Mouse (Mus musculus) MN1 (cell line): Measurements from ENCODE around the gene Fam69a.
"Not testable (repeated sequence)": the region's sequence is repeated elsewhere in the genome, so short reads cannot be mapped to it uniquely, and the experiment has no call there.

Experiments
- DNase-seq: peaks from one replicate; pipeline ENCODE4 v3.0.0-alpha.2; 2016; ENCODE audit warnings: low spot score

Gene Fam69a

GRCm38 (mm10) chr5:107904325-107904724 is 82.6 kb downstream of the Fam69a start:
- no peak for DNase-seq

- peak; percentile 27 for DNase-seq
Observed at GRCm38 (mm10) chr5:107901014-107901615, 85.8 kb downstream of the Fam69a start.

DNA sequence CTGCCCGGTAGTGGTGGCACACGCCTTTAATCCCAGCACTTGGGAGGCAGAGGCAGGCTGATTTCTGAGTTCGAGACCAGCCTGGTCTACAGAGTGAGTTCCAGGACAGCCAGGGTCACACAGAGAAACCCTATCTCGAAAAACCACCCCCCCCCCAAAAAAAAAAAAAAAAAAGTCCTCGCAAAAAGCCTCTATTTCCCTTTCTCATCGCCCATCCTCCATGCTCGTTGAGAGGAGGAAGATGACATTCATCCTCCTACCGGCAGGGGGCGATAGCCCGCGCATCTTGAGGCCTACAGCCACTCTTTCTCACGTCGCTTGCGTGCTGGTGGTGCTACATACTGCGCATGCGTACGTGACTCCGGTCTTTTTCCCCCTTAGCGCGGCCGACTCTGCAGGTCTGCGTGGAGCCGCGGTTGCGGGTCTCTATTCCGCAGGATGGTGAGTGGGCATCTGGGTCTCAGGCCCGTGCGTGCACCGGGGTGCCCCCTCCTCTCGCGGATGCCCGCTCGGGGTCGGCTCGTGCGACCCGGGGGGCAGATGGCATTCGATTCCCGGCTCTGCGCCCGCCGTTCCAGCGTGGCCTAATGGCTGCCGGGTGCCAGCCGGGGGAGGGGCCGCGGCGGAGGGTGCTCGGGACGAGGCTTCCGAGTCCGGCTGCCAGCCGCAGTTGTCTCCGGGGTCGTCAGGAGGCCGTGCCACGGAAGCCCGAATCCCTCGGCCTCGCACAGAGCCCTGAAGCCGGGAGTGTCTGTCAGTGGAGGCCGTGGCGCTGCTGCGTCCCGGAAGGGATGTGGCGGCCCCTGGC is 86.5 kb downstream of the Fam69a start, which contains the start of gene Rpl5:
Gene Rpl5 (plus strand): TSS at position 297 of the 808 bp plus-strand sequence.
- peak; percentile 94 for DNase-seq

GRCm38 (mm10) chr5:107896265-107896664 is 90.6 kb downstream of the Fam69a start:
- no peak for DNase-seq

DNA sequence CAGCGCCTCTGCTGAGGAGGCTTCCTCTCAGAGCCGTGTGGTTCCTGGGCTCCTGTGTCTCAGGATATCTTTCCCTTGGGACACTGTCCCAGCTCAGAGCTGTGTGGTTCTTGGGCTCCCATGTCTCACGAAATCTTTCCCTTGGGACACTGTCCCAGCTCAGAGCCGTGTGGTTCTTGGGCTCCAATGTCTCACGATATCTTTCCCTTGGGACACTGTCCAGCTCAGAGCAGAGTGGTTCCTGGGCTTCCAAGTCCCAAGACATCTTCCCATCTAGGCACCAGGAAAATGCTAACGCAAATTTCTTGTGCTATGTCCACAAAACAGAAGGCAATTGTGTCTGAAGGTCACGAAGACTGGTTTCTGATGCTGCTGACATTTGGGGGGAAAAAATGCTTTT is 92.2 kb downstream of the Fam69a start:
- no peak for DNase-seq

DNA sequence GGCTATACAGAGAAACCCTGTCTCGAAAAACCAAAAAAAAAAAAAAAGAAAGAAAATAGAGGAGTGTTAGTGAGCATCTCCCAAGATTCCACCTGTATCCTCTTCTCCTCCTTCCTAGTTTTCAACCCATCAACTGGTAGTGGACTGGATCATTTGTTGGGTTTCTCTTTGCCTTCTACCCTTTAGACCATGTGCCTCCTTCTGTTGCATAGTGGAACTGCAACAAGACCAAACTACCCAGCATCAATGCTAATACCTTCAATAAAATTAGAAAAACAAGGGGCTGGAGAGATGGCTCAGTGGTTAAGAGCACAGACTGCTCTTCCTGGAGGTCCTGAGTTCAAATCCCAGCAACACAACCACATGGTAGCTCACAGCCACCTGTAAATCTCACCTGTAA is 95.4 kb downstream of the Fam69a start:
- DNase-seq = not testable (repeated sequence)

GRCm38 (mm10) chr5:107889994-107890888 is 96.6 kb downstream of the Fam69a start:
- DNase-seq = no peak

- no peak for DNase-seq
Observed at GRCm38 (mm10) chr5:107880710-107881109, 106.2 kb downstream of the Fam69a start.

GRCm38 (mm10) chr5:107877053-107877452 is 109.8 kb downstream of the Fam69a start:
- no peak for DNase-seq

- DNase-seq = no peak
Observed at GRCm38 (mm10) chr5:107875261-107875611, 111.6 kb downstream of the Fam69a start.

GRCm38 (mm10) chr5:107874561-107875260 is 112.2 kb downstream of the Fam69a start, which contains the start of gene Evi5:
Evi5 (minus strand) TSS chr5:107875107.
- peak; percentile 67 for DNase-seq

GRCm38 (mm10) chr5:107873886-107874302 is 113.0 kb downstream of the Fam69a start:
- peak; percentile 57 for DNase-seq

DNA sequence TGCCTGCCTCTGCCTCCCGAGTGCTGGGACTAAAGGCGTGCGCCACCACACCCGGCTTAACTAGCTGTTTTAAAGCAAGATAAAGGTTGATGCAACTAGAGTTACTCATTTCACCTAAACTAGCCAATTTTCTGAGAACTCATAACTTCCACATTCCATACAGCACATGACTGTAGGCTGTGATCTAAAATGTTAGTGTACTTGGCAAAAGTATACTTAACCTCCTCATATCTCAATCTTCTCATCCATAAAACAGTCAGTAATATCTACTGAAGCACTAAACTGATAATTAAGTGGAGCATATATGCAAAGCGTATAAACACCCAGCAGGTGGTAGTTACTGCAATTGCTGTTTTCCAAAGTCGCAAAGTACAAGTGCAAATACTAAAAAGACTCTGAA is 113.6 kb downstream of the Fam69a start:
- DNase-seq = no peak

DNA sequence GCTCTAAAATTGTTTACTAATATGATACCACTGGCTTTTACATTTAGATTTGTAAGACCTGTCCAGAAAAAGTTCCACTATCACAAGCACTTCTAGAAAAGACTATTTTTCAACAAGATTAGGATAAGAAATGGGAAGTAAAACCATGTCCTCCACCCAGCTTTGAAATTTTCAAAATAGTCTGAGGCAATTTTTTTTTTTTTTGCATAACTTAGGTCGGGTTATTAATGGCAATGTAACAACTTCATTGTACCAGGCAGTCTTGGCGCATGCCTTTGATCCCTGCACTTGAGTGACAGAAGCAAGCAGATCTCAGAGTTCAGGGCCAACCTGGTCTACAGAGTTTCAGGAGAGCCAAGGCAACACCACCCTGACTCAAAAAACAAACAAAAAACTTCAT is 117.2 kb downstream of the Fam69a start:
- no peak for DNase-seq

DNA sequence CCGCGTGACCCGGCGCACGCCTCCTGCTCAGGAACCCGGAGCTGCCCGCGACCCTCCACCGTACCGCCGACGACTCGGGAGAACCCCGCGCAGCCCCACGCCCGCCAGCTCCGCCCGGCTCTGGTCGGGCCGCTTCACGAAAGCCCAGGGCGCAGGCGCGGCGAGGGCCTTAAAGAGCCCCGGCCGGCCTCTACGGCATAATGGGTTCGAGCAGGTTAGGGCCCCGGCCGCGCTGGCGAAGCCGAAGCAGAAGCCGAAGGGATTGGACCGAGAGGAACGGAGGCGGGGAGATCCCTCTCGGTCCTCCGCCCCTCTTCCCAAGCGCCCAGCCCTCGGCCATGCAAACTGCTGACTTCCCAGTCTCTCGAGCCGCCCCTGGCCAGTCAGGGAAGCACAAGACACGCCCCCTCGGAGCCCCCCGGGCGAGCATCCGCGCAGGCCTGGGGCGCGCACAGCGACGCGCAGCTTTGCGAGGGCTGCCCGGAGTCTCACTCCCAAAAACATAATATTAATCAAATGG is 117.9 kb downstream of the Fam69a start:
- peak; percentile 92 for DNase-seq

DNA sequence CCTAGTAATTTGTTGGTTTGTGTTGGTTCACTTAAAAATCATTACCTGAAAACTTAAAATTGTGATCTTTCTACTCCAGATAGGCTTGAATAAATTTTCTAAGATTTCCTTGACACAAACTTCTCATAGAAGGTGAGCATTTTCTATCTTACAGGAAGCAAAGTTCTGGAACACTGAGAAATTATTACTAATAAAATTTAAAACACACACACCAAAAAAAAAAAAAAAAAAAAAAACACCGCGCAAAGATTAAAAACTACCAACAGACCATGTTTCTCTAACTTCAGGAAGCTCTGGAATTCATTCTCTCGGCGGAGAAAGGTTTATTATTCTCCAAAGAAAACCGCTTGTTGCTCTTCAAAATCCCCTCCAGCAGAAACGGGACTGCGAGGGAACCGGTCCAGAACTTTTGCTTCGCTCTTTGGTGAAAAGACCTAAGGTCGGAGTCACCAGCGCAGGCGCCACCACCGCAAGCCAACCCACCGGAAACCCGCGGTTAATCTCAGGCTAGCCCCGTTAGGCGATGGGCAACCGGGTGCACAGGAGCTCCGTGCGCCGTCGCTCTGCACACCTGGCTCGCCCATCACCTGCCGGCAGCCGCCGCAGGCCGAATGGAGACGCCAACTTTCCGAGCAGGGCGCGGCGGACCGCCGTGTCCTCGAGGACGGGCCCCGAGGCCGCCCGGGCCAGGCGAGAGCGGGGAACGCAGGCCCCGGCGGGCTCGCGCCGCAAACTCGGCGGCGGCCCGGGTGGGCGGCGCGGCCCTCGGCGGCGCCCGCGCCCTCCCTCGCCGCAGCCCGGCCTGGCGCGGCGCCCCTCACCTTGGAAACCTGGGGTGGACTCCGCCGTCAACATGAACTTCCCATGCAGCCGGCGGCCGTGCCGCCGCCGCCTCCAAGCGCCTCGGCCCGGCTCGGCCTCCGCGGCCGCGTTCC is 118.6 kb downstream of the Fam69a start:
- peak; percentile 46 for DNase-seq

DNA sequence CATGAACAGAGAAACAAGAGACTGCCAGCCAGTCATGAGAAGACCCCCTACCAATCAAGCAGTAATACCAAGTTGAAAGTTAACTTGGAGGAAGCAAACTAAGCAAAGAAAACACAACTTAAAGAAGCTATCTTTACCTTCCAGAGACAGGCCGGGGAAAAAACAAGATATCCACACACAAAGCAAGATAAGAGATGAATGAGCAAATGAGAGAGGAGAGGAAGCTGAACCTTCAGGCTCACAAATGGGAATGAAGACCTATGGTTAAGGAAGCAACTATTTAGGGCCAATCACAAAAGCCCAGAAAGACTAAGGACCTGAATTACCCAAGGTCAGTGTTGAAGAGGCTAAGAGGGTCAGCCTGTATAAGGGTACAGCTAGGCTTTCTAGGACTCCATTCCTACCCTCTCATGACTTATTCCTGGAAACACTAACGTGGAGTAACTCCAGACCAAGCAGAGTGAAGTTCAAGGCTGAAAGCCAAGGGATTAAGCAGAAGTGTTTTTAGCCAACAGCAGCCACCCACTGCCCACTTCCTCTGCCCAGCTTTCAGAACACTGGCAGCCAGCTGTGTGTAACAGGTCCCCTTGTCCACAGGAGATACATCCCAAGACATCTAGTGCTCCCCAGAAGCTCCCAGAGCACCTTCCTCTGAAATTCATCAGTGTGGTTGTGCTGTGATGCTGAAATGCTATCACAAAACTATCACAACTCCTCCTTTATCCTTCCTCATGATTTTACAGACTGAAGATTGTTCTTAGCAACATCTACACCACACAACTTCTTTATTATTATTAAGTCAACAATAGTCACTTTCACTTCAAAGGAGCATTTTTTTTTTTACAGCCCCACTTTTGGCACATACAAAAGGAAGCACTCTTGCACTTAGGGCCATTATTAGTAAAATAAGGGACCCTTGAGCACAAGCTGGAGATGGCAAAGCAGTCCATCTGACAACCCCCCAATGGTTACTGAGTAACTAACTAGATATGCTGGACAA is 120.5 kb downstream of the Fam69a start:
- no peak for DNase-seq

DNA sequence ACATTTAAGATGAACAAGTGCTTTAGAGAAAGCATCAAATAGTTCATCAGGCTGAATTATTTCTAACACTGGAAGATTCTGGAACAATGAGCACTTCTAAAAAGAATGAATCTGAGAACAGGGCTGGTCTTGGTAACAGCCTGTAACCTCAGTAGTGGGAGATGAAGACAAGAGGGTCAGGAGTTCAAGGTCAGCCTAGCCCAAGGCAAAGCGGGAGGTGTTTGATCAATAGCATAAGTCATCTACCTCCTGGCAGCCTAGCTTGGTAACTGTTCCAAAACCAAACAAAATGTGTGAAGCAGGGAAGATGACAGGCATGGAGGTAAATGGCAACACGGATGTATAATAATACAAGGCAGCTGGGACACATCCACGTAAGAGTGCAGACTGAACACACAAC is 122.9 kb downstream of the Fam69a start:
- DNase-seq = no peak

DNA sequence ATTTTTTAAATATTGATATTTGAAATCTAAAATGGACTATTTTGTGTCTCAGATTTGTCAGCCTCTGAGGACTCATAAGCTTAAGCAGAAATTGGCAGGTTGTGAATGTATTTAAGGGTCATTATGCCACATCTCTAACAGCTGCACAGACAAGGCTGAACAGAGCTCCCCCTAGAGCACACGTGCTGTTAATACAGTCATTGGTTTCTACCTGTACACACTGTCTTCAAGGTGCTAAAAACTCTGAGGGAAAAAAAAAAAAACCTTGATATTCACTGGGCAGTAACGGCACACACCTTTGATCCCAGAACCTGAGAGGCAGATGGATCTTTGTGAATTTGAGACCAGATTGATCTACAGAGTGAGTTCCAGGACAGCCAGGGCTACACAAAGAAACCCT is 127.9 kb downstream of the Fam69a start:
- no peak for DNase-seq
